Mouse (Mus musculus) CD4-positive helper T cell, adult 2 months (primary cell): Measurements from ENCODE around the gene Tcerg1l.

Experiments
- DNase-seq: peaks from one replicate; pipeline ENCODE4 v3.0.0-alpha.2; 2012; ENCODE audit warnings: low read depth, missing footprints, low spot score

Gene Tcerg1l

DNA sequence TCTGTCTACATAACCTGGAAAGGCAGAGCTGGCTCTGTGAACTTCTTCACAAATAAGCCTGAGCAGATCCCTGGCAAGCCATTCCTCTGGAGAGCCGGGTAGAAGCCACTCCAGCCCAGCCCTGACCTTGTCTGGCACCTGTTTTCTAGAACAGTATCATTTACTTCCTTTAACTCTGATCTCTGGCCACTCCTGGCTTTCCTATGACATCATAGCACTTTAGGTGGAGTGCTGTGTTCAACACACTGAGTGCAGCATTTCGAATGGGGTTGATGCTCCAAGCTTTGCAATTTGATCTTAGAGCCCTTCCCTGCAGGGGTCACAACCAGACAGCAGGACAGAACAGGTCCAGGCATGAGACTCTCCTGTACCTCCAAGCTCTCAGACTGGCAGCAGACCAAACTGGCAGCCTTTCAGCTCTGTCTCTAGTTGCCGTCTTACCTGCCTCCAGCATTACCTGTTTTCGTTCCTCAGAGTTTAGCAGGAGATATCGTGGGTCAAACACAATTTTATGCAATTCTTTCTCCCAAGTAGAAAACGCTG lies 179.9 kb downstream of the Tcerg1l start:
- DNase-seq, result no peak

GRCm38 (mm10) chr7:138215177-138215830 lies 182.2 kb downstream of the Tcerg1l start:
- no peak for DNase-seq

- DNase-seq, result no peak
Observed at GRCm38 (mm10) chr7:138214710-138215109, 182.8 kb downstream of the Tcerg1l start.

- no peak for DNase-seq
Observed at GRCm38 (mm10) chr7:138209769-138210168, 187.8 kb downstream of the Tcerg1l start.

GRCm38 (mm10) chr7:138205124-138205523 lies 192.4 kb downstream of the Tcerg1l start:
- no peak for DNase-seq

- DNase-seq, result no peak
Observed at GRCm38 (mm10) chr7:138202162-138202832, 195.2 kb downstream of the Tcerg1l start.

GRCm38 (mm10) chr7:138199333-138200058 lies 198.0 kb downstream of the Tcerg1l start:
- DNase-seq, result no peak

DNA sequence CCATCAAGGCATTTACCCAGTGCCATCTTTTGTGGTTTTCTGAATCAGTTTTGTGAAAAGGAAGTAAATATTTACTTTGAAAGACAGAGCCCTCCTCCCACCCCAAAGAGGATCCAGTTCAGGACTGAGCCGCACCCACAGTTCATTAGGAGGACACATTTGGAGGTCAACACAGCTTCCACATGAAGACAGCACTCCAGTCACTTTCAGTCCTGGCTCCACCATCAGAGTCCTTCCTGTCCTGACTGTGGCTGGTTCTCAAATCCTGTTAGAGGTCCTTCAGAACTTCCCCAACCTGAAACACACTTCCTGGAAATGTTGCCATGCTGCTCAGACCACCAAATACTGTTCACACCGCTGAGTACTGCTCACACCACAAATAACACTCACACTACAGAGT lies 201.4 kb downstream of the Tcerg1l start:
- no peak for DNase-seq

GRCm38 (mm10) chr7:138184197-138184596 lies 213.3 kb downstream of the Tcerg1l start:
- no peak for DNase-seq

DNA sequence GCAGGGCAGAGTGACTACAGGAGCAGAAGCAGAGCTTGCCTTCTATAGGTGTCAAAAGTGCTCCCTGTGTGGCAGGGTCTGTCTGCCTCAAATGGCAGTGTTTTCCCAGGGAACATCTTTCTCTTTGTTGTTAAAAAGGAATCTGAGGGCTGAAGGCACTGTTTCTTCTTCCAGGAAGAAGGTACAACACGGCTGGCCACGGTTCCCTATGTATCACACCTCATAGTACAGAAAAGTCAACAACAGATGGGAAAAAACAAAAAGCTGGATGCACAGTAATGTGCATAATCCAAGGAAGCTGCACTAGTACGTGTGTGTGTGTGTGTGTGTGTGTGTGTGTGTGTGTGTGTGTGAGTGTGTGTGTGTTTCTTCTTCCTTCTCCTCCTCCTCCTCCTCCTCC lies 215.3 kb downstream of the Tcerg1l start:
- DNase-seq, result no peak

GRCm38 (mm10) chr7:138178617-138179016 lies 218.9 kb downstream of the Tcerg1l start:
- no peak for DNase-seq

- no peak for DNase-seq
Observed at GRCm38 (mm10) chr7:138176026-138176425, 221.5 kb downstream of the Tcerg1l start.

DNA sequence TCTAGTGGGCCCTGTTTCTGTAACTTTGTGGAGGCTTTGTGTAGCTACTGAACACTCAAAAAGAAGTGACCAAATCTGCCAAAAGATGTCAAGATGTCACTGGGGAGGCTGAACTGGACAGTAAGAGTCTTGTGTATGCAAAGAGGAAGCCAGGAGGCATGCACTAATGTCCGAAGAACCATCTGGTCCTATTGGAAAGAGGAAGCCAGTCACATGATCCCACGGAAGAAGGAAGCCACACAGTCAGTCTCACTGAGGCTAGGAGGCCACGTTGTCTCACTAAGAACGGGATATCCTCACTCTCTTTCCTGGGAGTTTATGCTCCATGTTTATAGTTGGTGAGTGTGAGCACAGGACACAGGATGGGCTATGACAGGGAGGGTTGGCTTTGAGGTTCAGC lies 227.1 kb downstream of the Tcerg1l start:
- no peak for DNase-seq
